Mouse (Mus musculus) left cerebral cortex, postnatal 14 days (tissue): ENCODE results near the gene Traf4. TPM values are rescaled to one million over a fixed set of nuclear protein-coding genes. Genes with fewer than 3 reads are reported as not detected.
"Not testable (repeated sequence)": the region's sequence is repeated elsewhere in the genome, so short reads cannot be mapped to it uniquely, and the experiment has no call there.

Source experiments
- DNase-seq, 2 experiments: peaks; one replicate each; pipeline ENCODE4 v3.0.0; 2021 to 2022; ENCODE audit warnings: low spot score in 2 of 2, mixed read lengths in 1 of 2
- intact Hi-C: fragments of 180-260 bp; cut with DNase I; formaldehyde crosslinking; loops from one replicate; pipeline ENCODE4 v1.15.1; 2025
- total RNA-seq, 2 experiments: library from RNA; stranded (reverse); gene quantifications; 2 replicates each; pipeline ENCODE4 v1.2.3; 2021

Gene Traf4
- total RNA-seq, 2 experiments from 2014 or later, result 20.7 to 23.3 TPM

- DNase-seq, intact Hi-C loops: not testable (repeated sequence)
Observed at GRCm38 (mm10) chr11:78184702-78185101, 19.3 kb upstream of the Traf4 start.

GRCm38 (mm10) chr11:78183884-78184514 is 18.6 kb upstream of the Traf4 start:
- no peak for DNase-seq
- intact Hi-C loops, result no loop called here

DNA sequence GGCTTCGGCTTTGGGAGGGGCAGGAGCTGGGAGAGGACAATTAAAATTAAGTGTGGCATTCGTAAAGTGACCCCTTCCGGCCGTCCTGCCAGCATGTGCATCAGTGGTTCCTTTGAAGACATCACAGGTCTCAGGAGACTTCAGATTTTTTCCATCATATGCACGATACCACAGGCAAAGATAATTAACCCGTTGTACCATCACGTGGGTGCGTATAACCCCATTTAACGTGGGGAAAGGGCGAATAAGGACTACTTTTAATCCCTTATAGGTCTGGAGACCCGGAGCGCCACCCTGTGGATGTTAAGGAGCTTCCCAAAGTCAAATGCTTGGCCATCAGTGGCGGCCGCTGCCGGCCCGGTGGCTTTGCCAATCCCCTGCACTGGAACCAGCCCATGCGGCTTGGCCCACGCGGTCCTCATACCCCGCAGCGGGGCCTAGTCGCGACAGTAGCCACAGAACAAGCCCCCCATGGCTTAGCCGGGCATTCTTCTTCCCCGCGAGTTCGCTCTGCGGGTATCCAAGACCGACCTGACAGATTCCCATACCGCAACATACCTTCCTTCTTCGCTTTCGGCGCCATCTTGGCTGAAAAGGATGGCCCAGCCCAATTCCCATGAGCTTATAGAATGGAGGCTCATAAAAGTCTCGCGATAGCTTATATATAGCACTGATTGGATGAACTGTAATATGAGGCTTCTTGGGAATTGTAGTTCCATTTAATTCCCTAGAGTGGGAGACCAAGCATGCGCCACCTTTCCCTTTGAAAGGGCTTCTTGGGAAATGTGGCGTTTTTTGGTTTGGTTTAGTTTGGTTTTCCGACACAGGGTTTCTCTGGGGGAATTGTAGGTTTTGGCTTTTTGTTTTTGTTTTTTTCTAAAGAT is 17.8 kb upstream of the Traf4 start, which contains the start of gene Rpl23a:
Gene Rpl23a (minus strand): TSS at position 624 of the 884 bp plus-strand sequence.
- DNase-seq, result peak; percentile 86 to 94
- intact Hi-C loops, result no loop called here

- DNase-seq, result no peak
- intact Hi-C loops, result no loop called here
Observed at GRCm38 (mm10) chr11:78182450-78182849, 17.1 kb upstream of the Traf4 start.

GRCm38 (mm10) chr11:78181830-78182357 is 16.5 kb upstream of the Traf4 start:
- no peak for DNase-seq
- intact Hi-C loops, result no loop called here

DNA sequence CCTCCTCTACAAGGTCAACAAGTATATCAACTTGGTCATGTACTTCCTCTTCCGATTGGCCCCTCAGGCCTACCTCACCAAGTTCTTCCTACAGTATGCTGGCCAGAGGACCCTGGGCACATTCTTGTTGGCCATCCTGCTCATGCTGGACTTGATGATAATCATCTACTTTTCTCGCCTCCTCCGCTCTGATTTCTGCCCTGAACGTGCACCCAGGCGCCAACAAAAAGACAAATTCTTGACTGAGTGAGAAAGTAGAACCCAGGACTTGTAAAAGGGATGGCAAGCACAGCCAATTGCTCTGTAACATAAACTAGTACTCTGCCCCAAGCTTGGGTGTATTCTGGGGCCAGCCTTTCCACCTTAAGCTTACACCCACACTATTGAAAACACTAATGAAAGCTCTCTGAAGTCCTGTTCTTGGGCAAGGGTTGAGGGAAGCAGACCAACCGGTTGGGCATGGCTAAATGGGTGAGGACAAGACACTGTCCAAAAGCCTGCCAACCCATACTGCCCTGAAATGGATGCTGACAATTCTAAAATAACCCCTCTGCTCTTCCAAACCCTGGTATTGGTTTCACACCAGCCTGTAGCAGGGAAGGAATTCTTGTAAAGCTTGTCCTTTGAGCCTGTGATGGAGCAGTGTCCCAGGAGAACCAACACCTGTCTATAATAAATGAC is 14.8 kb upstream of the Traf4 start:
- no peak for DNase-seq
- intact Hi-C loops, result no loop called here

GRCm38 (mm10) chr11:78179438-78179999 is 14.1 kb upstream of the Traf4 start:
- no peak for DNase-seq
- intact Hi-C loops, result loop anchor here (5.0 kb wide), 2 partner anchors 142 to 197 kb away; partner anchors contain the start of genes Flot2 and Phf12

DNA sequence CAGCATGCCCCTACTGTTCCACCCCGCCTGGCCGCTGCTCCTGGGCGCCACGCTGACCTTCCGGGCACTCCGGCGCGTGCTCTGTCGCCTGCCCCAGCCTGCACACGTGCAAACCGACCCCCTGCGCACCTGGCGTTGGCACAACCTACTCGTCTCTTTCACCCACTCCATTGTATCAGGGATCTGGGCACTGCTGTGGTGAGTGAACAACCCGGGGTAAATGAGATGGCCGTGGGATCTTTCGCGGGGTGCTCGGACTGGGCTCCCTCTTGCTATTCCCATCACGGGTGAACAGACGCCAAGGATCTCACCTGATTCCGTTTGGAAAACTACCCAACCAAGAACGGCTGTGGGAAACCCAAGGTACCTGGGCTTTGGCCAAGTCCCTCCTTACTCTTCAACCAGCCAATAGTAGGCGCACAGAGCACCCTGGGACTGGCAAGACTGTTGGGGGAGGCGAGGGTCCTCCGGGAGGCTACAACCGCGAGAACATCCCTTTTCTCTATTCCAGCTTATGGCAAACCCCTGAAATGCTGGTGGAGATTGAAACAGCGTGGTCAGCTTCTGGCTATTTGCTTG is 13.6 kb upstream of the Traf4 start:
- intact Hi-C loops, result loop anchor here (1.0 to 5.0 kb wide), 3 partner anchors 119 to 197 kb away; partner anchors contain the start of genes Flot2 and Phf12
- DNase-seq, result peak; percentile 71 to 82

GRCm38 (mm10) chr11:78177903-78178858 is 12.8 kb upstream of the Traf4 start:
- DNase-seq, result peak; percentile 95 to 96
- intact Hi-C loops, result loop anchor here (1.0 to 5.0 kb wide), 3 partner anchors 118 to 196 kb away; partner anchors contain the start of genes Flot2 and Phf12

DNA sequence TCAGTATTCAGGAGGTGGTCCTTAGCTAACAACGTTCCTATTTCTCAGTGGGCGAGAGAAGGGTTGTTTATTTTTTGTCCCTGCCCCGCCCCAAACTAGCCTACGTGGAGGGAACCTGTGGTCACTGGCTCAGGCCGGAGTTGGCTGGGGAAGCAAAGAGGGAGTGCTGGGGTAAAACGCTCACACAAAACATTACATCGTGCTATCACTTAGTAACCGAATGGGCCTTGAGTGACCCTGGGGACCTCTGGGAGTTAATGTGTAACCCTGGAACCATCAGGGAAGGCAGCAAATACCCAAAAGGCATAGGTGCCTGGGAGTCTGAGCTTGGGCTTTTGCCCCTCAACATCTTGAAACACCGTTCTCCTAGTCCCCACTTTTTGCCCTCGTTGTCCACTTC is 12.0 kb upstream of the Traf4 start:
- intact Hi-C loops, result loop anchor here (5.0 kb wide), 2 partner anchors 140 to 195 kb away; partner anchors contain the start of genes Flot2 and Phf12
- DNase-seq, result no peak

GRCm38 (mm10) chr11:78176905-78177331 is 11.5 kb upstream of the Traf4 start:
- DNase-seq, result no peak
- intact Hi-C loops, result loop anchor here (5.0 kb wide), 2 partner anchors 140 to 195 kb away; partner anchors contain the start of genes Flot2 and Phf12

- intact Hi-C loops, result loop anchor here (5.0 kb wide), 2 partner anchors 139 to 194 kb away; partner anchors contain the start of genes Flot2 and Phf12
- DNase-seq, result peak; percentile 68 to 78
Observed at GRCm38 (mm10) chr11:78176402-78176862, 11.0 kb upstream of the Traf4 start, which contains the start of the genes Nek8 and Tlcd1. Gene Nek8, minus strand, starts transcription at chr11:78176675. Gene Tlcd1, plus strand, starts transcription at chr11:78176711.

- intact Hi-C loops, result loop anchor here (5.0 kb wide), 2 partner anchors 139 to 194 kb away; partner anchors contain the start of genes Flot2 and Phf12
- DNase-seq, result no peak
Observed at GRCm38 (mm10) chr11:78175771-78176401, 10.5 kb upstream of the Traf4 start.

GRCm38 (mm10) chr11:78174506-78174905 is 9.1 kb upstream of the Traf4 start:
- DNase-seq, result no peak
- intact Hi-C loops, result no loop called here

DNA sequence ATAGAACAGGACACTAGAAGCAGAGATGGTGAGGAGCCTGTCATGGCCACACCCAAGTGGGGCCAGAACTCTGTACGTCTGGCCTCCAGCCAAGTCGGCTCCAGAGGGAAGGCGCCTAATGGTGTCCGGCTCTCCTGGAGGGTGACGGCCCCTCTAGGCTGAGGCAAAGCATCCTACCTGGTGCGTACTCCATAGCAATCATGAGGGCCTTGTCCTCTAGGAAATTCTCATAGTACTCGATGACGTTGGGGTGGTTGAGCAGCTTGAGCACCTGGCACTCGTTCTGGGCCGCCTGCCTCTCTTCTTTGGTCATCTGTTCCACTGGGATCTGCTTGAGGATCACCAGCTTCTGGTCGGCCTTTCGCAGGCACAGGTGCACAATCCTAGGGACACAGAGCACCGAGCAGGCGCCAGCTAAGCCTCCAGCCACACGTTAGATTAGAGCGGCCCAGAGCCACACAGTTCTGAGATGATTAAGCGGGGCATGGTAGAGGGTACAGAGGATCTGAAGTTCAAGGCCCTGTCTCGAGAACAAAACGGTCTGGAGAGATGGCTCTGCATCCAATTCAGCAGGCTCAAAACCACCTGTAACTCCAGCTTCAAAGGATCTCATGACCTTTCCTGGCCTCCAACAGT is 7.5 kb upstream of the Traf4 start:
- no peak for DNase-seq
- intact Hi-C loops, result no loop called here

GRCm38 (mm10) chr11:78172034-78172747 is 6.8 kb upstream of the Traf4 start:
- intact Hi-C loops, result no loop called here
- DNase-seq, result no peak
